Mouse (Mus musculus) retina, postnatal 7 days (tissue): ENCODE measurements at regions not wholly inside any gene's neighbourhood (a gene's known extent, or its start where the extent isn't known, plus 50 kb on each side); places are given as distances from the start of the nearest gene placed in this dataset.

ENCODE experiments used
- DNase-seq: peaks from one replicate; pipeline ENCODE4 v3.0.0-alpha.2; 2012; ENCODE audit warnings: low read depth, low spot score

DNA sequence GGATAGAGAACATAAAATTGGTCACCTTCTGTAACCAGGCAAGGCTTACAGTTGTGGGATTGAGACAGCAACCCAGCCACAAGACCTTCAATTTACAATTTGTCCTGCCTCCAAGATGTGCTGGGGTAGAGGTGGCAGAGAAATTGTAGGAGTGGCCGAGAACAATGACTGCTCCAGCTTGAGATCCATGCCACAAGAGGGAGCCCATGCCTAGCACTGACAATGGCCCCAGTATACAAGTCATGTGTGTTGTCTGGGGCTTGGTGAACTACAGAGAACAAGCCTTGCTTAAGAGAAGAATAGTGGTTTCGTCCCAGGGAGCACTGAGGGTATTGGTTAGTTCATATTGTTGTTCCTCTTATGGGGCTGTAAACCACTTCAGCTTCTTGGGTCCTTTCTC, 146.6 kb upstream of the Sel1l start:
- no peak for DNase-seq

GRCm38 (mm10) chr12:91986448-91986847, 137.5 kb upstream of the Sel1l start:
- DNase-seq, result no peak

DNA sequence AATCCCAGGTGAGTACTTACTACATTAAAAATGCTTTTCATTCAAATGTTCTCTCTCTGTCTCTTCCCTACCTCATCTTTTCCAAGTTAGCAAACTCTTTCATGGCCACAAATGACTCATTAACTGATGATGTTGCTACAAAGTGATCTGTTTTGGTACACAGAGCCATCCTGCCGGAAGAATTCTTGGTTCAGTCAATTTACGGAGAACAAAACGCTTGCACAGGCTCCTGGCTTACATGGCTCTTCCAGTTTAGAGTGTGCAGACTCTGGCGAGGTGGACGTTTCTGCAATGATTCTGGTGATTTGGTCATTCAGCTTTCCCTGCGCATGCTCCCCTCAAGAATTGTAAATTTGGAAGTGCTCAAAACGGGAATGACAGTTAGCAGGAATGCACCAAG, 131.4 kb upstream of the Sel1l start:
- DNase-seq, result no peak

GRCm38 (mm10) chr12:91971045-91971444, 122.1 kb upstream of the Sel1l start:
- DNase-seq, result no peak

DNA sequence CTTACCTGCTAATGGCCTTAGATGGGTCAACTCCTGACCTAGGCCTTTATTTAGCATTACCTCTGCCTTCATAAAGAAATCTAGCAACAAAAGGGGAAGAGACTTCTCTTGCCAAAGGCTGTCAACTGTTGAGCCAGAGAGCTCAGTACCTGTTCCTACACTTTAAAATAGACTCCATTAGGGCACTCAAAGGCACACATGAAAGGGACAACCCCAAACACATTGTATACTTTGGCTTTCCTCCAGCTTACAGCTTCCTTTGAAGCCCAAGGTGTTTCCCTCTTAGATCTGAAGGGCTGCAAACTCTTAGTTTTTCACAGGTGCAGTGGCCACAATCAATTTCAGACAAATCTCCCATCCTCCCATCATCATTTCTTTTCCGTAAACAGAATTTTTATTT, 117.0 kb upstream of the Sel1l start:
- no peak for DNase-seq

GRCm38 (mm10) chr12:91963239-91963638, 114.3 kb upstream of the Sel1l start:
- DNase-seq, result no peak

DNA sequence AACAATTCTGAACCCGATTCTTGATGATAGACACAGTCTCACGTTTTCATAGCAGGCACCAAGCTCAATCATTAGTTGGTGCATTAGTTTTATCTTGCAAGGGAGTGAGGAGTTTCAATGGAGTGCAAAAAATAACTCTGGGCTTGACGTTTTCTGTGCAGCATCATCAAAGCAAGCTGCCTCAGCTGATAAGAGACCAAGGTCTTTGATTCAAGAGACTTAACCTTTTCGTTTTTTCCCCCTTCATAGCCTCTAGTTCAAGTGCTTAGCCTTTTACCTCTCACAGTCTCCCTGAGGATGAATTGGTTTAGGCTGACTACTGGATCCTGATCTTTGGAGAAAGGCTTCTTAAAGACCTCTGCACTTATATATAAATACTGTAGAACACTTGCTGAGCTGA, 109.1 kb upstream of the Sel1l start:
- DNase-seq, result no peak

GRCm38 (mm10) chr12:91956411-91956810, 107.5 kb upstream of the Sel1l start:
- no peak for DNase-seq

GRCm38 (mm10) chr12:91948602-91949167, 99.7 kb upstream of the Sel1l start:
- no peak for DNase-seq

GRCm38 (mm10) chr12:91947998-91948397, 99.0 kb upstream of the Sel1l start:
- no peak for DNase-seq

DNA sequence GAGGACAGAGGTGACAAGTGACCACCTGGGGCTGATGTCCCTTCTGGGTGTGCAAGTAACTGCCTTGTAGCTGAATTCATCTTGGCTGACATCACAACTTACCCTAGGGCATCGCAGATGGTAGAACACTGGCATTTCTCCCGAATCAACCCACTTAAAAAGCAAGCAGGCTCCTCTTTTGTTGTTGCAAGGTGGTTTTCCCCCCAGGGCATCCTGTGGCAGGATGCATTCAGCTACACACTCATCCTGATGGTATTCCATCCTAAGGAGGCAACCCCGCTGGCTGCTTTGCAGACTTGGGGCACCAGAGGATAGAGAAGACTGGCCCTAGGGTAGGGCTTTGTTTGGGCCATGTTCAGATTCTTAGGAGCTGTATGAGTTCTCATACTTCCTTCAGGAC, 97.6 kb upstream of the Sel1l start:
- no peak for DNase-seq

DNA sequence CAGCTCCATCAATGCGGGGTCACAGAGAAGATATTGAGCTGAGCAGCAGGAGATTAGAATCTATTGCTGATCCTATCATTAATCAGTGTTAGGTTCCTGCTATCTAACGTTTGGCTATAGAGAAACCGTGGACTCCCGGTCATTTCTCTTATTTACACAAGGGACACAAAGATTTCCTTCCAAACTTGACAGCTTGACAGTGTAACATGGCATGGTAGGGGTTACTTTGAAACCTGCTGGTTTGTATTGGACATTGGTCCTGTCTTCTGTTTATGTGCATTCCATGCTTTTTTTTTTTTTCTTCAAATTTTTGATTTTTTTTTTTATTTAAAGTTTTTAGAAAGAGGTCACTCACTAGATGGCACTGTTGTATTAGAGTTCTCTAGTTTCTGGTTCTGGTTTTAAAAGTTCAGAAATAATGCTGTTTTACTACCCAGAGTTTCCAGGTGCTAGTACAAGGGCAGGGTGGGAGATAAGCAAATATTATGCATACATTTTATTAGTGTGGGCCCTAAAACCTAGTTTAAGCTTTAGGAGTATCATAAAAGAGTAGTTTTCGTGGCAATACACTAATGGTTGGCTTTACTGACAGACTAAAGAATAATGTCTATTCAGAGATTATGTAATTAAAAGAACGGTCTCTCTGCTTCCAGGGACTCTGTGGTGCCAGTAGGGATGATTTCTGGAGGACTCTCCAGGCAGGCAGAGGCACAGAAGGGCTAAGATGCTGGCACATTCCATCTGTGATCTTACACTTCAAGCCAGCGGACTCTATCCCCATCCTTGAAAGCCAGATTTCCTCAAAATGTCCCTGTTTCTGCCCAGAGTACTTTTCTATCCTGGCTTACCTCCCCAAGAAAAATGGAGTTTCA, 83.8 kb upstream of the Sel1l start:
- peak; percentile 19 for DNase-seq

GRCm38 (mm10) chr12:91931586-91931985, 82.6 kb upstream of the Sel1l start:
- no peak for DNase-seq

GRCm38 (mm10) chr12:91929386-91930054, 80.6 kb upstream of the Sel1l start:
- DNase-seq, result no peak

- no peak for DNase-seq
Measured at GRCm38 (mm10) chr12:91927576-91927975, 78.6 kb upstream of the Sel1l start.

GRCm38 (mm10) chr12:91915486-91915885, 66.5 kb upstream of the Sel1l start:
- no peak for DNase-seq

- DNase-seq, result no peak
Measured at GRCm38 (mm10) chr12:91910529-91910928, 61.6 kb upstream of the Sel1l start.
